Mouse (Mus musculus) hindbrain, embryonic 15.5 days (tissue): Measurements from ENCODE around the gene Fuca2. TPM values are rescaled to one million over a fixed set of nuclear protein-coding genes. Genes with fewer than 3 reads are reported as not detected.
"Not testable (repeated sequence)": the region's sequence is repeated elsewhere in the genome, so short reads cannot be mapped to it uniquely, and the experiment has no call there.

Experiments
- ATAC-seq: fragments of 200-750 bp; cut with Nextera tagmentation; 2 replicates; pipeline ENCODE4 v1.8.0; 2017; ENCODE audit warnings: low read depth, moderate number of reproducible peaks, moderate TSS enrichment; ENCODE audit not compliant: low FRiP score
- H3K27ac ChIP-seq: fragments of 300-500 bp; sonication (generic); replicated peaks from 2 replicates; pipeline ENCODE4 v1.5.1; 2015; ENCODE audit warnings: mild to moderate bottlenecking, inconsistent platforms
- H3K27me3 ChIP-seq: fragments of 300-500 bp; sonication (generic); 2 replicates; pipeline ENCODE4 v1.6.1; 2015; ENCODE audit warnings: control low read depth, inconsistent platforms
- H3K36me3 ChIP-seq: fragments of 300-500 bp; sonication (generic); 2 replicates; pipeline ENCODE4 v1.6.1; 2015; ENCODE audit warnings: control low read depth, inconsistent platforms
- H3K4me1 ChIP-seq: fragments of 300-500 bp; sonication (generic); replicated peaks from 2 replicates; pipeline ENCODE4 v1.6.1; 2015; ENCODE audit warnings: control low read depth, inconsistent platforms
- H3K4me2 ChIP-seq: fragments of 300-500 bp; sonication (generic); 2 replicates; pipeline ENCODE4 v1.6.1; 2015; ENCODE audit warnings: moderate library complexity, mild to moderate bottlenecking, inconsistent platforms
- H3K4me3 ChIP-seq: fragments of 300-500 bp; sonication (generic); 2 replicates; pipeline ENCODE4 v1.5.1; 2015; ENCODE audit warnings: mild to moderate bottlenecking, inconsistent platforms
- H3K9ac ChIP-seq: fragments of 300-500 bp; sonication (generic); 2 replicates; pipeline ENCODE4 v1.6.1; 2015; ENCODE audit warnings: inconsistent platforms
- H3K9me3 ChIP-seq: fragments of 300-500 bp; sonication (generic); 2 replicates; pipeline ENCODE4 v1.6.1; 2016; ENCODE audit warnings: control low read depth, inconsistent platforms
- WGBS: fragments of 180-500 bp; shearing (Covaris S2); methylation state at CpG from one replicate; pipeline ENCODE4 v1.1.7; 2015; 5-methylcytosine and 5-hydroxymethylcytosine counted together
- polyA plus RNA-seq: library from polyadenylated mRNA; unstranded; fragments of >200 nt; fragmentation: Nextera tagmentation; extraction: Ambion mirVana; gene quantifications from 2 replicates; pipeline ENCODE4 v1.2.1, GENCODE M21; 2015

Gene Fuca2
- polyA plus RNA-seq, result 42.7 and 45.0 TPM in 2 replicates

DNA sequence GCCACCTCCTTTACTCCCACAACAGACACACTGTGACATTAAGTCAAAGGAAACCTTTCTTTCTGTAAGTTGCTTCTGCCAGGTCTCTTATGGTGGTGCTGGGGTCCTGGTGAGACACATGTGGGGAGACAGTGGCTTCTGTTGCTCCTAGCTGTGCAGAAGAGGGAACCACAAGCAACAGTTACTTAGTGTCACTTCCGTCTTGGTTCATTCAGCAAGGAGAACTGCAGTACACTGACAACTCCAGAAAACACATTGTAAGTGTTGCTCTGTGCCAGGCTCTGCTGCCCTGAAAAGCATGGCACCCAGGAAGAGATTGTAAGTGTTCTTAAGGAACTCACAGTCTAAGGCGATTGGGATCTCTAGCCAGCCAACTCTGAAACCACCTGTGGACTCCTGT, at the start of gene Fuca2:
Gene Fuca2, plus strand, starts transcription at position 210 of the 400 bp plus-strand sequence.
- 88% methylated on average over 2 of the region's 2 CpGs for WGBS

DNA sequence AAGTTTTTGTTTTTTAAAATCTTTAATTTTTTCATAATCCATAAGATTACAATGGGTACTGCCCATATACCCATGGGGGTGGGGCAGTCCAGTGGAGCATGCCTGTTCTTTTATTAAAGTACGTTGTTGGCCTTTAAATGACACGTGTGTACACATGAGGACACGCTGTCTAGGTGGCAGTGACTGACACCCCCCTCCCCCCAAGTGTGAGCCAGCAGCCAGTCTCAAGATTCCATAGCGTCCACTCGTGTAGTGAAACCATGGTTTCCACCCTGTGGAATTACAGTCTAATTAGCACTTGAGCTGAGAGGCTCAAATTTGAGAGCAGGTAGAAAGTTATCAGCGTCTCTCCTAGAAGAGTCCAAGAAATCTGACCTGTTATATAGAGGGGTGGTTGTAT, 47.7 kb upstream of the Fuca2 start:
- H3K4me2 ChIP-seq, result no peak overlapping the region
- no peak overlapping the region for H3K4me3 ChIP-seq
- no peak overlapping the region for H3K27ac ChIP-seq
- no peaks in the 10 kb centered on the region for H3K9me3 ChIP-seq
- no peak overlapping the region for H3K9ac ChIP-seq
- no peak for ATAC-seq
- H3K4me1 ChIP-seq, result no peaks in the 10 kb centered on the region
- 82% methylated on average over 6 of the region's 6 CpGs for WGBS
- H3K27me3 ChIP-seq, result no peaks in the 10 kb centered on the region
- H3K36me3 ChIP-seq, result no peaks in the 10 kb centered on the region

More for the DNA sequence above, at the start of gene Fuca2:
- no peaks in the 10 kb centered on the region for H3K36me3 ChIP-seq
- no peak within 1 kb of the TSS for H3K4me3 ChIP-seq
- no peak within 1 kb of the TSS for H3K4me2 ChIP-seq
- no peaks in the 10 kb centered on the region for H3K27me3 ChIP-seq
- peaks cover 14% of the 10 kb centered on the region; the same call in 1 of the 2 replicates for H3K4me1 ChIP-seq
- ATAC-seq, result no peak
- no peak within 1 kb of the TSS for H3K27ac ChIP-seq
- H3K9me3 ChIP-seq, result no peaks in the 10 kb centered on the region
- H3K9ac ChIP-seq, result no peak within 1 kb of the TSS

DNA sequence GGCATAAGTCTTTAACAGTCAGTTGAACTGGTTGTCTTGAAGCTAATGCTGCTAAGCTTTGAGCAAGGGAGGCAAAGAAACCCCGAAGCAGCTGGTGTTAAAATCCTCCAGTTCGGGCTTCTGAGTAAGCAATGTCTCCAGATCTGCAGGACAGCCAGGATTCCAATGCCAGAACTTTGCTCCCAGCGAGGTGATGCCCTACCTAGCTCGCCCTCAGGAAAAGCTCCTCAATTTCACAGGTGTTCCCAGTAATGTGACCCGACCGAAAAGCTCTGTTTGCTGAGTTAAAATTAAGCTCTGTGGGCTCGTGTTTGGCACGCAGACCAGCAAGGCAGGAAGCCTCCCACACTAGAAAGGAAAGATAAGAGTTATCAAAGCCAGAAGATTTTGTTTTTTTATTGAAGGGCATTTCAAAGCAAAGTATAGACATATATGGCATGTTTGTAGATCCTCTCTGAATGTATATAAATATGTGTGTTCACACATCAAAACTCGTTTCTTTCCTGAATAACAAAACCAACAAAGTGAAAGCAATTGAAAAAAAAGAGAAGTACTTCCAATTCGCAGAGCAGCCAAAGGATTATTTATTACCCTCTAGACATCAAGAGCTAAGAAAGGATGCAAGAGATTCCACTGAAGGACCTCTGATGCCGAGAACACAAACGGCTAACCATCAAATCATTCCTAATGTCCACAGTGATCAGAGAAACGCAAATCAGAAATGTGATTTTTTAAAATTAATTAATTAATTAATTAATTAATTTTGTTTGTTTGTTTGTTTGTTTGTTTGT, 45.9 kb upstream of the Fuca2 start:
- Histone ChIP-seq H3K4me3 (no peak overlapping the region), H3K4me1 (no peaks in the 10 kb centered on the region), H3K36me3 (no peaks in the 10 kb centered on the region), H3K9me3 (no peaks in the 10 kb centered on the region), H3K27me3 (no peaks in the 10 kb centered on the region), H3K4me2 (no peak overlapping the region), H3K27ac (no peak overlapping the region), H3K9ac (no peak overlapping the region)
- ATAC-seq, result no peak
- WGBS, result 83% methylated on average over 13 of the region's 13 CpGs

DNA sequence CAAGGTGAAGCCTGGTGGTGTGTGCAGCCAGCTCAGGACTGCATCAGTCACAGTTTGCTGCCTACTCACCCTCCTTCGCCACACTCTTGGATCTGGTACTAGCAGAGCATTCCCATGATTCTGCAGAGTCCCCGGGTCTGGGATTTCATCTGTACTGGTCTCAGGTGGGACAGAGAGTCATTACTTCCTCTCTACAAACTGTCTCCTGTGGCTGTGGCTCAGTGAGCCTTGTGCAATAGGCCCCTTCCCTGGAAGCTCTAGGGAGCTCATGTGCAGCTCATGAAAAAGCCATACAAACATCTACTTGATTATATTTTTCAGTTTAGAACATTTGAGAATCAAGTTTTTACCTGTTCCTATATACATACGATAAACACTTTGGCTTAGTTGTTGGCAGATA, 35.0 kb upstream of the Fuca2 start:
- H3K36me3 ChIP-seq, H3K4me3 ChIP-seq, H3K4me1 ChIP-seq, H3K4me2 ChIP-seq, H3K27ac ChIP-seq, ATAC-seq, H3K9ac ChIP-seq, H3K9me3 ChIP-seq, H3K27me3 ChIP-seq: not testable (repeated sequence)
- 89% methylated on average over 3 of the region's 3 CpGs for WGBS

DNA sequence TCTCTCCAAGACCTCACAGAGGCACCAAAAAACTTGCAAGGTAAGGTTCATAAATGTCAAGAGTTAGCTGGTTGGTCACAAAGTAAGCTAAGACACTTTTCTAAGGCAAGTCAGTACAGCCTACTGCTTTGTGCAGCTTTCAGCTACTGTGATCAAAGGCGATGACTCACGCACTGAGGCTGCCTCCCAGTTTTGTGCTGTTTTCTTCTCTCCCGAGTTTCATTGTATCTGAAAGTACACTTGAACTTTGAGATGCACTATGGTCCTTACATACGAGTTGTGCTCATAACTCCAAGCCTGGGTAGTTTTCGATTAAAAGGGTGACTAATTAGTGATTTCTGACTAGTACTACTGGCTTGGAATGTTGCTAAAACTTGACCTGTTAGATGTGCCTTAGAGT, 32.4 kb upstream of the Fuca2 start:
- Histone ChIP-seq H3K4me3 (no peak overlapping the region), H3K9ac (no peak overlapping the region), H3K9me3 (no peaks in the 10 kb centered on the region), H3K27me3 (no peaks in the 10 kb centered on the region), H3K4me1 (no peaks in the 10 kb centered on the region), H3K27ac (no peak overlapping the region), H3K4me2 (no peak overlapping the region), H3K36me3 (no peaks in the 10 kb centered on the region)
- WGBS, result 75% methylated on average over 5 of the region's 5 CpGs
- ATAC-seq, result no peak

DNA sequence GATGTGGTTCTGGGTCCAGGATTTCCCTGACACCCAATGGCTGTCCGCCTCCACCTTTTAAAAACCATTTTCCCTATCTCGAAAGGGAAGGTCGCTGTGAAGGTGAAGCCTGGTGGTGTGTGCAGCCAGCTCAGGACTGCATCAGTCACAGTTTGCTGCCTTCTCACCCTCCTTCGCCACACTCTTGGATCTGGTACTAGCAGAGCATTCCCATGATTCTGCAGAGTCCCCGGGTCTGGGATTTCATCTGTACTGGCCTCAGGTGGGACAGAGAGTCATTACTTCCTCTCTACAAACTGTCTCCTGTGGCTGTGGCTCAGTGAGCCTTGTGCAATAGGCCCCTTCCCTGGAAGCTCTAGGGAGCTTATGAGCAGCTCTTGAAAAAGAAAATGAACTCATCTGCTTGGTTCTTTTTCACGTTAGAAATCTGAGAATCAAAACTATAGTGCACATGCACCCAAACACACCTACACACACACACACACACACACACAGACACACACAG, 31.3 kb upstream of the Fuca2 start:
- not testable (repeated sequence) for ATAC-seq, H3K4me3 ChIP-seq, H3K9ac ChIP-seq, H3K27me3 ChIP-seq, H3K4me1 ChIP-seq, H3K9me3 ChIP-seq, H3K4me2 ChIP-seq, H3K27ac ChIP-seq, H3K36me3 ChIP-seq
- 86% methylated on average over 6 of the region's 6 CpGs for WGBS

DNA sequence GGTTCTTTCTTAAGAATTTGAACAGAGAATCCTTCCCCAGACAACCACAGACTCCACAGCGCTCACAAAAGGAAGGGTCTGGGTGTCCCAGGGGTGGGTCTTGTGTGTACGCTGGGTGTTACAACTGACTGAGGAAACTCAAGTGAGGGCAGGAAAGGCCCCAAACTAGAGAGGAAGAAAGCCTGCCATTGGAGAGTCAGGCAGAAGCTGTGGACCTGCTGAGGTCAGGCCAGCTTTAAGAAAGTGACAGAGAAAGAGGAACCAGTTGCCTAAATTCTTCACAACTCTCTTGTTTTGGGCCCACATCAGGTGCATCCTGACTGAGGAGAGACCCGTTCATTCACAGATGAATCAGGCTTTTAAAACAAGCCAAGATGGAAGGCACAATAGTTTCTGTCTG, 29.1 kb upstream of the Fuca2 start:
- no peak overlapping the region for H3K4me2 ChIP-seq
- peaks cover 18% of the 10 kb centered on the region for H3K4me1 ChIP-seq
- H3K9ac ChIP-seq, result no peak overlapping the region
- WGBS, result 90% methylated on average over 3 of the region's 3 CpGs
- ATAC-seq, result no peak
- H3K4me3 ChIP-seq, result no peak overlapping the region
- H3K9me3 ChIP-seq, result no peaks in the 10 kb centered on the region
- no peaks in the 10 kb centered on the region for H3K36me3 ChIP-seq
- peaks cover 17% of the 10 kb centered on the region for H3K27me3 ChIP-seq
- H3K27ac ChIP-seq, result no peak overlapping the region

DNA sequence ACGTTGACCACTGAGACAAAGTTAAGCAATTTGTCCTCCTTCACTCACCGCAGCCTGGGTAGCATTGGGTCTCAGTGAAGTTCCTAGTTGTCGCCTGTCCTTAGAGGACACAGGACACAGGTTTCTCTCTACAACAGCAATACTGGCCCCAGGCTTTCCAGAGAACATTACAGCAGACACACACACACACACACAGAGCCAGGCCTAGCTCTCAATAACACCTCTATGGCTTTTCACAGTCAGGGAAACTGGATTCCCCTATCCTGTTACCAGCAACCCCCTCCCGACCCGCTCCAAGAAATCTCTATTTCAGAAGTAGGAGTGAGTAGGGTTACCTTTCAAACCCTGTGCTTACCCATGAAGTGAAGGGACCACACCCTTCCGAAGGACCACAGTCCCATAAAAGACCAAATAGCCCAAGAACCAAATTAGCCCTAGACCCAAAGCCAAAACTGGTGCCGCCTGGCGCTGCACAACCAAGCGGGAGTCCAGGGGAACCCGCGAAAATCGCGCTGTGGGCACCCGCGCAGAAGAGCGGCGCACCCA, 26.0 kb upstream of the Fuca2 start:
- H3K4me2 ChIP-seq, result peak overlapping the region; percentile 100
- H3K9me3 ChIP-seq, result no peaks in the 10 kb centered on the region
- 16% methylated on average over 17 of the region's 17 CpGs for WGBS
- peak overlapping the region; percentile 70 for H3K9ac ChIP-seq
- no peak overlapping the region for H3K27ac ChIP-seq
- no peak; the same call in none of the 2 replicates for ATAC-seq
- H3K27me3 ChIP-seq, result peaks cover 26% of the 10 kb centered on the region
- peaks cover 18% of the 10 kb centered on the region for H3K4me1 ChIP-seq
- H3K4me3 ChIP-seq, result peak overlapping the region; percentile 79
- H3K36me3 ChIP-seq, result no peaks in the 10 kb centered on the region

DNA sequence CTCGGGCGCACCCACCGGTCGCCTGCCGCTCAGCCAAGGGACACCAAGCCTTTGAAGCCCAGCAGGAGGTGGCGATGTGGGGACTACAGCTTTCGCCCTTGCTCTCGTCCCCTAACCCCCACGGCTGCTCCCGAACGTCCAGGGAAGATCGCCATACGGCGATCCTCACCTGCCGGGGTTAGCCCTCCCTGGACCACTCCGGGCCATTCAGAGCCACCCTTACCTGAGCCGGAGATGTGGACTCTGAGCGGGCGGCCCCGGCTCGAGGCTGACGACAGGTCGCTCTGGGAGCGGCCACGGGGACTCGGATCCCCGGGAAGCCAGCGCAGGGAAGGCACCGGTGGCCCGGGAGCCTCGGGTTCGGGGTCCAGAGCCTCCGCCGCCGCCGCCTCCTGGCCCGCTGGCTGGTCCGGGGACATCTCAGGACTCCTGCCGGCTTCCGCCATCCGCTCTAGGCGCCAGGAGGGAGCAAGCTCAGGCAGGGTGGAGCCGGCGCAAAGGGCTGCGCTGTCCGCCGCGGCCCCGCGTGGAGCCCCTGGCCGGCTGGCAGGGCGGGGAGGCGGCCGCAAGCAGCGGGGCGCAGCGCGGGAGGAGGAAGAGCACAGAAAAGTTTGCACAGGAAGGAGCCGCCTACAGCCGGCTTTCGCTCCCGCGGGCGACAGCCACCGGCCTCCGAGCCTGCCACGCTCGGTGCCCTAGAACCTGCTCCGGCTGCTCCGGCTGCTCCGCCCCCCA, 25.3 kb upstream of the Fuca2 start, which contains the start of gene Phactr2:
Gene Phactr2, minus strand, starts transcription at position 580 of the 735 bp plus-strand sequence.
- no peaks in the 10 kb centered on the region for H3K36me3 ChIP-seq
- H3K27me3 ChIP-seq, result peaks cover 26% of the 10 kb centered on the region
- under 1% methylated on average over 69 of the region's 71 CpGs for WGBS
- H3K4me2 ChIP-seq, result peak within 1 kb of the TSS; percentile 100
- H3K9ac ChIP-seq, result peak within 1 kb of the TSS; percentile 70
- H3K4me3 ChIP-seq, result peak within 1 kb of the TSS; percentile 79
- H3K9me3 ChIP-seq, result no peaks in the 10 kb centered on the region
- ATAC-seq, result peak; percentile 81
- peaks cover 18% of the 10 kb centered on the region for H3K4me1 ChIP-seq
- H3K27ac ChIP-seq, result no peak within 1 kb of the TSS

DNA sequence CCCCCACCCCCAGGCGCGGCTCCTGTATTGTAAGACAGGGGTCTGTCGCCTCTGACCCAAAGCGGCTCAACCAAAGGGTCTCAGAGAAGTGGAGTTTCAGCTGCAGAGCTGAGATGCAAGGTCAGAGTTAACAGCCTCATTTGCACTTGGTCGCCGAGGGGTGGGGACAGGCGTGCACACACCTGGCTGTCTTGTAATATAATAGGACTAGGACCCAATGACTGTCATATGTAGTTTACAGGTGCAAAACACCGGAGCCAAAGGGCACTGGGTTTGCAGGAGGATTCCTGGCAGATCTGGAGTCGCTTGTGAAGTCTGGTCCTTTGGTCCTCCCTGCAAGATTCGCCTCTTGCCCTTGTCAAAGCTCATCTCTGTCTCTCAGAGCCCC, 24.8 kb upstream of the Fuca2 start:
- peak; percentile 71; the same call in 1 of the 2 replicates for ATAC-seq
- peaks cover 18% of the 10 kb centered on the region for H3K4me1 ChIP-seq
- H3K36me3 ChIP-seq, result no peaks in the 10 kb centered on the region
- no peaks in the 10 kb centered on the region for H3K9me3 ChIP-seq
- H3K27ac ChIP-seq, result no peak overlapping the region
- H3K4me3 ChIP-seq, result peak overlapping the region; percentile 79
- H3K4me2 ChIP-seq, result peak overlapping the region; percentile 100
- H3K9ac ChIP-seq, result peak overlapping the region; percentile 70
- H3K27me3 ChIP-seq, result peaks cover 26% of the 10 kb centered on the region
- WGBS, result 5% methylated on average over 10 of the region's 10 CpGs

DNA sequence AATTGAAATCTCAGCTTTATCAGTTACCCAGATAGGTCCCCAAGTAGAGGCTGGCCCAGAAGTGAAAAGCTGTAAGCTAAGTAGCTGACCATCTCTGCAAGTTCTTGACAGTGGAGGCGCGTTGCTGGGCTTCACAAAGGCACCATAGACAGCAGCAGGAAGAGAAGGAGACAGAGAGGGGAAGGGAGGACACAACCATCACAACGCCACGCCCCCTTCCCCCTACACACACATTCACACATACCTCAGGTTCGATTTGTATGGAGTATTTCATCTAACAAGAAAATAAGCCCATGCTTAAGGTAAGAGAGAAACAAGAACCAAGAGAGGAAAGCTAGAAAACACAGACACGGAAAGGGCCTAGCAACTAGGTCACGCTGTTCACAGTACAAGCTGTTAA, 24.2 kb upstream of the Fuca2 start:
- H3K27ac ChIP-seq, result no peak overlapping the region
- H3K4me1 ChIP-seq, result peaks cover 18% of the 10 kb centered on the region
- H3K36me3 ChIP-seq, result no peaks in the 10 kb centered on the region
- 28% methylated on average over 7 of the region's 7 CpGs for WGBS
- peak overlapping the region; percentile 79 for H3K4me3 ChIP-seq
- no peak overlapping the region for H3K9ac ChIP-seq
- no peaks in the 10 kb centered on the region for H3K9me3 ChIP-seq
- peak overlapping the region; percentile 100 for H3K4me2 ChIP-seq
- ATAC-seq, result no peak
- peaks cover 26% of the 10 kb centered on the region for H3K27me3 ChIP-seq

DNA sequence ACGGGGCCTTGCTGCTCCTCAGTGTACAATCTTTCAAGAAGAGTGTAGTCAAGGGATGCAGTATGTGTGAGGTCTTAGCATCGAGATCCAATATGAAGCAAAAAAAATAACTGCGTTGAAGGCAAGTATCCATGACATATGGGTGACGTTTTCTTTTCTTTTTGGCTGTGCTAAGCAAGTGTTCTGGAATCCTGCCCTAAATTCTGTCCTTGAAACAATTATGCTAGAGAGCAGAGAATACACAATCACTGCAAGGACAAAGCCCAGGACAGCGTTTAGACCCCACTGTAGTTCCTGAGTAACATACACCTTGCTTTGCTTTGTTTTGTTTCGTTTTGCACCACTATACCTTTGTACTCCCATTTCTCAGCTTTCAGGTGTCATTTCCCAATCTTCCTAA, 20.0 kb upstream of the Fuca2 start:
- H3K9ac ChIP-seq, result no peak overlapping the region
- H3K4me2 ChIP-seq, result no peak overlapping the region
- H3K4me1 ChIP-seq, result peaks cover 8% of the 10 kb centered on the region
- no peak for ATAC-seq
- H3K27me3 ChIP-seq, result peaks cover 15% of the 10 kb centered on the region
- WGBS, result 84% methylated on average over 6 of the region's 6 CpGs
- H3K36me3 ChIP-seq, result no peaks in the 10 kb centered on the region
- no peak overlapping the region for H3K27ac ChIP-seq
- no peak overlapping the region for H3K4me3 ChIP-seq
- no peaks in the 10 kb centered on the region for H3K9me3 ChIP-seq
